Mouse (Mus musculus) kidney, adult 2 months (tissue): ENCODE data around the gene Dnah8. TPM values are rescaled to one million over a fixed set of nuclear protein-coding genes. Genes with fewer than 3 reads are reported as not detected.

Experiments used
- DNase-seq: peaks from one replicate; pipeline ENCODE4 v3.0.0; 2021
- H3K27ac ChIP-seq: fragments of 200-500 bp; 2 replicates; pipeline ENCODE4 v1.5.1; 2012; ENCODE audit warnings: low read depth, low read length, control low read depth, inconsistent platforms; ENCODE audit not compliant: insufficient read depth
- H3K27me3 ChIP-seq: fragments of 200-500 bp; replicated peaks from 2 replicates; pipeline ENCODE4 v1.6.1; 2012; ENCODE audit warnings: mild to moderate bottlenecking, moderate library complexity, low read length, inconsistent platforms; ENCODE audit not compliant: control insufficient read depth, insufficient read depth
- H3K36me3 ChIP-seq: fragments of 200-500 bp; 2 replicates; pipeline ENCODE4 v1.6.1; 2012; ENCODE audit warnings: mild to moderate bottlenecking, moderate library complexity, low read length, inconsistent platforms; ENCODE audit not compliant: control insufficient read depth, insufficient read depth
- H3K4me1 ChIP-seq: fragments of 200-500 bp; 2 replicates; pipeline ENCODE4 v1.6.1; 2011; ENCODE audit warnings: low read length; ENCODE audit not compliant: control insufficient read depth, insufficient read depth
- H3K4me3 ChIP-seq: fragments of 200-500 bp; 2 replicates; pipeline ENCODE4 v1.5.1; 2011; ENCODE audit warnings: mild to moderate bottlenecking, low read depth, low read length, control low read depth; ENCODE audit not compliant: insufficient read depth
- CTCF ChIP-seq: fragments of 200-500 bp; conservative IDR thresholded peaks from 2 replicates; pipeline ENCODE4 v1.5.1; 2011; ENCODE audit warnings: low read depth, mild to moderate bottlenecking, control low read depth, low read length, moderate library complexity, mixed read lengths; ENCODE audit not compliant: insufficient read depth, insufficient read length
- POLR2A ChIP-seq: fragments of 200-500 bp; IDR thresholded peaks from one replicate; pipeline ENCODE4 v1.6.1; 2011; ENCODE audit warnings: low read depth, low read length, control low read depth
- WGBS: fragments of 180-500 bp; shearing (Covaris S2); methylation state at CpG from one replicate; pipeline ENCODE4 v1.1.7; 2018; 5-methylcytosine and 5-hydroxymethylcytosine counted together
- polyA plus RNA-seq: library from polyadenylated mRNA; depleted of rRNA; stranded (reverse); fragments of >200 nt; gene quantifications from 2 replicates; pipeline ENCODE4 v1.2.3, GENCODE M21; 2012

The Dnah8 gene
- polyA plus RNA-seq, 1 experiment = 1.2 TPM

DNA sequence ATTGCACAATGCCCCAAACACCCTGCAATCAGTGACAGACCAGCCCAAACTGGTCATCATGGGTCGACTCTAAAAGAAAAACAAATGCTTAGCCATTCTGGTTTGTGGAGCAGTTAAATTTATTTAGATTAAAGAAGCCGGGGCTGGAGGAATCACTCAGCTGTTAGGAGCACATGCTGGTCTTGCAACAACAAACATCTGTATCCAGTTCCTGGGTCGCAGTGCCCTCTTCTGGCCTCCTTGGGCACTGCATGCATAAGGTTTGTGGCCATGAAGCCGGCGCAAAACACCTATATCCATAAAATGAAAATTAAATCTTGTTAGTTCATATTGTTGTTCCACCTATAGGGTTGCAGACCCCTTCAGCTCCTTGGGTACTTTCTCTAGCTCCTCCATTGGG lies 57.5 kb downstream of the Dnah8 start:
- no peak overlapping the region for H3K4me3 ChIP-seq

DNA sequence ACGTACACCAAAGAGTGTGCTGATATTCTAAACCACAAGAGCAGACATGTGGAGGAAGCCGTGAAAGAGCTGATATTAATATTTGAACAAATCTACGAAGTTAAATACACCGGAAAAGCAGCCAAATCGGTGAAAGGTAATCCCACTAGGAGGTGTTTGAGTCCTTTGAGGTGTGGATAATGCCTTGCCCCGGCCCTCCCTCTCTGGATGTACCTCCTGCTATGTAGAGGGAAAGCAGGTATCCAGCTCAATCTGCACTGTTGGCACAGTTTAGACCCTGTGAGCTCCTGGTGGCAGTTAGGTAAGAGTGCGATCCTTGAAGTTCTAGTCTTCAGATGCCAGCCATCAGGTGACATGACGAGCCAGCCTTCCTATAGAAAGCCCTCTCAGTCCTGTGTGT lies 66.0 kb downstream of the Dnah8 start:
- WGBS = 91% methylated on average over 8 of the region's 8 CpGs
- no peak for TF ChIP-seq CTCF
- no peak for TF ChIP-seq POLR2A
- DNase-seq = no peak
- no peak overlapping the region for H3K27ac ChIP-seq
- no peaks in the 10 kb centered on the region; the same call in 1 of the 2 replicates for H3K27me3 ChIP-seq
- no peaks in the 10 kb centered on the region for H3K36me3 ChIP-seq
- no peaks in the 10 kb centered on the region for H3K4me1 ChIP-seq
- H3K4me3 ChIP-seq = no peak overlapping the region

More for the DNA sequence above, 57.5 kb downstream of the Dnah8 start:
- Histone ChIP-seq H3K4me1 (no peaks in the 10 kb centered on the region), H3K27me3 (no peaks in the 10 kb centered on the region), H3K27ac (no peak overlapping the region), H3K36me3 (no peaks in the 10 kb centered on the region)
- WGBS = 22% methylated on average over 5 of the region's 5 CpGs
- TF ChIP-seq POLR2A (no peak), CTCF (peak; percentile 87)
- DNase-seq = peak; percentile 71

DNA sequence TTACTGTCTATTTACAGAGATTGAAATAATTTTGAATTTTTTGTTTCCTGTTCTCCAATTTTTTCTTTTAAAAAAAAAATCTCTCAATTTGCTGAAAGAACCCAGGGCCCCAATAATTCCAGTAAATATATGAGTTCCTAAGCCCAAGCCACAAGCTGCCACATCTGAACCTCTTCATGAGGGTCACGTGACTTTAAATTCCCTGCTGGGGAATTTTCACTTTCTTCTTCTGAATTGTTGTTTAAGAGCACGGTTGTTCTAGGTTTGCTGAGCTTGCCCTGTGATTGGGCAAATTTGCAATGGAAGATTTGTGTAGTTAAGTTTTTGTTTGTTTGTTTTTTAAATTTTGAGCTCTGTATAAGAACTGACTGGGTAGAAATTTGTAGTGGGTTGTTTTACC lies 67.3 kb downstream of the Dnah8 start:
- TF ChIP-seq POLR2A (no peak), CTCF (no peak)
- Histone ChIP-seq H3K36me3 (no peaks in the 10 kb centered on the region), H3K27me3 (no peaks in the 10 kb centered on the region; the same call in 1 of the 2 replicates), H3K27ac (no peak overlapping the region), H3K4me3 (no peak overlapping the region), H3K4me1 (no peaks in the 10 kb centered on the region)
- 80% methylated on average over 2 of the region's 2 CpGs for WGBS
- DNase-seq = no peak

DNA sequence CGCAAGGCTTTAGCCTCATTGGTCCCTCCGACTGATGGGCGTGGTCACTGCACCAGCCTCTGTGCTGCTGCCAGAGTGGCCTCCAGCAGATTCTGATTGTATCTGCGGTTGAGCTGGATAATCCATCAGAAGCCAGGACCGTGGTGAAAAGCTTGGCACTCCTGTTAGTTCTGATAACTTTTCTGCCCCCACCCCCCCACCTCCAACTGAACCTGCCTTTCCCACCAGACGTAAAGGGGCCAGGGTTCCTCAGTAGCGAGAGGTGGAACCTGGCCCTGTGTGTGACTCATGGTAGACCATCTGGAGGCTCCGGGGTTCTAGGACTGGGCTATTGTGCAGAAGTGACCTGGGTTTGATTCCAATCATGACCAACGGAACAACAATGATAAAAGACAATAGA lies 70.1 kb downstream of the Dnah8 start:
- Histone ChIP-seq H3K27me3 (no peaks in the 10 kb centered on the region; the same call in 1 of the 2 replicates), H3K27ac (no peak overlapping the region), H3K36me3 (no peaks in the 10 kb centered on the region), H3K4me1 (no peaks in the 10 kb centered on the region), H3K4me3 (no peak overlapping the region)
- WGBS = 85% methylated on average over 9 of the region's 9 CpGs
- no peak for DNase-seq
- TF ChIP-seq POLR2A = no peak
- TF ChIP-seq CTCF = no peak

DNA sequence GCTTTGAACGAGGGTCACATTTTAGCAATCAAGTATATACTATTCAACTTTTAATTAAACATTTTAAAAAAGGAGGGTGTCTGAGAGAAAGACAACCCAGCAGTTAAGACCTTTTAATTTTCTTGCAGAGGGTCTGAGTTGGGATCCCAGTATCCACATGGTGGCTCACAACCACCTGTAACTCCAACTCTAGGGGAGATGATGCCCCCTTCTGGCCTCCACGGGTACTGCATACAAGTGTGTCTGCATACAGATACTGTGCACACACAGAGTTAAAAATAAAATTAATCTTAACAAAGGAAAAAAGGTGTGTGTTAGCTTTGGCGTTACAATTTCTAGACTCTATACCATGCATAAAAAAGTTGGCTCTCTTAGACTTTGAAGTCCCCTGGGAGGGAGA lies 90.6 kb downstream of the Dnah8 start:
- TF ChIP-seq CTCF = peak; percentile 29; the same call in 1 of the 2 replicates
- no peak for TF ChIP-seq POLR2A
- H3K4me1 ChIP-seq = no peaks in the 10 kb centered on the region
- H3K4me3 ChIP-seq = no peak overlapping the region
- H3K27me3 ChIP-seq = no peaks in the 10 kb centered on the region; the same call in 1 of the 2 replicates
- no peak overlapping the region for H3K27ac ChIP-seq
- no peaks in the 10 kb centered on the region for H3K36me3 ChIP-seq
- DNase-seq = no peak
- 70% methylated on average over 3 of the region's 3 CpGs for WGBS

DNA sequence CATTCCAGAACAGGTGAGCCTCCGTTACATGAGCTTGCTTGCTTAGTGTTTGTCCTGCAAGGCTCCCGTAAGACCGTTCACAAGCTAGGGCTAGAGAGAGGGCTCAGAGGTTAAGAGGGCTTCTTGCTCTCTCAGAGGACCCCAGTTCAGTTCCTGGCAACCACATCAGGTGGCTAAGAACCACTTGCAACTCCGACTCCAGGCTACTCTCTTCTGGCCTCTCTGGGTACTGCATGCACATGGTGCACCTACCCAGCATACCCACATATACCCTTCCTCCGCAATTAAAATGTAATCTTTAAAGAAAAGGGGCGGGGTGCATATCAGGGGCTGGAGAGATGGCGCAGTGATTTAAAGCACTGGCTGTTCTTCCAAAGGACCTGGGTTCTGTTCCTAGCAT lies 94.0 kb downstream of the Dnah8 start:
- Histone ChIP-seq H3K4me3 (no peak overlapping the region), H3K27ac (no peak overlapping the region), H3K27me3 (no peaks in the 10 kb centered on the region), H3K4me1 (no peaks in the 10 kb centered on the region), H3K36me3 (no peaks in the 10 kb centered on the region)
- no peak for DNase-seq
- TF ChIP-seq POLR2A (no peak), CTCF (no peak)
- WGBS = 95% methylated on average over 7 of the region's 7 CpGs

DNA sequence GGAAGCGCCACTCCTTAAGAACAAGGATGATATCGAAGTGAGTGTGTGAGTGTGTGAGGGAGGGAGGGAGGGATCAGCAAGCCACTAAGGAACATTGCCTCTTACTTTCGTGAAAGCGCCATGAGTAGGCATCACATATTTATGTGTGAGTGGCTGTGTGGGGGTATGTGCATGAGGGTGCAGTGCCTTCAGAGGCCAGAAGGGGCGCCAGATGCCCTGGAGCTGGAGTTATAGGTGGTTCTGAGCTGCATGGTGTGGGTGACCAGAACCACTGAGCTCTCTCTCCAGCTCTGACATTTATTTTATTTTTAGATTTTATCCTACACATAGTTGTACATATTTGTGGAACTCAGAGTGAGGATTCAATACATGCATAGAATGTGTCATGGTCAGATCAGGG lies 94.9 kb downstream of the Dnah8 start:
- DNase-seq = no peak
- no peaks in the 10 kb centered on the region for H3K4me1 ChIP-seq
- no peak overlapping the region for H3K27ac ChIP-seq
- no peak overlapping the region for H3K4me3 ChIP-seq
- 87% methylated on average over 5 of the region's 5 CpGs for WGBS
- no peaks in the 10 kb centered on the region for H3K36me3 ChIP-seq
- no peak for TF ChIP-seq POLR2A
- TF ChIP-seq CTCF = no peak
- no peaks in the 10 kb centered on the region for H3K27me3 ChIP-seq

DNA sequence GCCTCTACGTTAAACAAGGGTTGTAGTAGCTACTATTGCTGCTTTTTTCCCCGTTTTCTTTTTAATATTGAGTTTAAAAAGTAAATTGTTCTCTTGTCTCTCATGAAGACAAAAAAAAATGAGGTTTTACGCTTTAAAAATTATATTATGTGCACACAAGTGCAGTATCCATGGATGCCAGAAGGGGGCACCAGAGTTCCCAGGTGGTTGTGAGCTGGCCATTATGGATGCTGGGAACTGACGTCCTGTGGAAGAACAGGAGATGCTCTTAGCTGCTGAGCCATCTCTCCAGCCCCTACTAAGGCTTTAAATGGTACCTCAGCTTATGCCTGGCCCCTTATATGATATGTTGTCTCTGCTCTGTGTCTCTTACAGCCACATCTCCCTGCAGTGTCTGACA lies 103.6 kb downstream of the Dnah8 start:
- Histone ChIP-seq H3K27me3 (no peaks in the 10 kb centered on the region), H3K4me1 (no peaks in the 10 kb centered on the region), H3K36me3 (no peaks in the 10 kb centered on the region), H3K4me3 (no peak overlapping the region), H3K27ac (no peak overlapping the region)
- TF ChIP-seq CTCF = peak; percentile 23; the same call in 1 of the 2 replicates
- TF ChIP-seq POLR2A = no peak
- 69% methylated on average over 4 of the region's 4 CpGs for WGBS
- no peak for DNase-seq
